Mouse (Mus musculus) heart, postnatal 0 days (tissue): ENCODE data around the gene Adgrv1.

Experiments used
- CTCF ChIP-seq: IDR thresholded peaks from 2 replicates; pipeline ENCODE4 v1.5.1; 2016; ENCODE audit warnings: antibody characterized with exemption, control low read depth, low read depth
- EP300 ChIP-seq: IDR thresholded peaks from 2 replicates; pipeline ENCODE4 v1.6.1; 2016; ENCODE audit warnings: antibody characterized with exemption, low read depth

- TF ChIP-seq EP300 (no peak), CTCF (no peak)
Observed at GRCm38 (mm10) chr13:81051448-81051847, 581.5 kb downstream of the Adgrv1 start.
